Mouse (Mus musculus) brain, embryonic 18.5 days (tissue): Measurements from ENCODE around the gene Wdfy2.
"Not testable (repeated sequence)": the region's sequence is repeated elsewhere in the genome, so short reads cannot be mapped to it uniquely, and the experiment has no call there.

ENCODE experiments used
- DNase-seq: peaks from one replicate; pipeline ENCODE4 v3.0.0-alpha.2; 2012; ENCODE audit warnings: low read depth, low spot score

Gene Wdfy2

DNA sequence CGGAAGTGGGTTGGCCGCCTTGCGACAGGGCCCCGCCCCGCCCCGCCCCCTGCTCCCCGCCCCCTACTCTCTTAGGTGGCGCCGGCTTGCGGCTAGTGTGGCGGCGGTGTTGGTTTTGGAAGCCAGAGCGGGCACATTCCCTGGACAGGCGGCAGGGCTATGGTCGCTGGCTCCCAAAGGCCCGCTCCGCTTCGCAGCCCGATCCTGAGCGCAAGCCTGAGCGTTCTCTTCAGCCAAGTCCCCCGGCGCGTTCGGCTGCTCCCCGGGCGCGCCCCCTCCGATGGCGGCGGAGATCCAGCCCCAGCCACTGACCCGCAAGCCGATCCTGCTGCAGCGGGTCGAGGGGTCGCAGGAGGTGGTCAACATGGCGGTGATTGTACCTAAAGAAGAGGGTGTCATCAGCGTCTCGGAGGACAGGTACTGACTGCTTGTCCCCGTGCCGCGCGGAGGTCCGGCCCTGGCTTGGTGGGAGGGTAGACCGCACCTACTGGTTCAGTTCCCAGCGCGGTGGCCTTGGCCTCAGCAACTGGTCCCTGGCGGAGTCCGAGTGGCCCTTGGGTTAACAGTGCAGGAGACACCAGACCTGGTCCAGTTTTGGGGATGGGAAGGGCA, at the start of gene Wdfy2:
Wdfy2 (plus strand) TSS at position 38 of the 612 bp plus-strand sequence.
- DNase-seq: no peak

DNA sequence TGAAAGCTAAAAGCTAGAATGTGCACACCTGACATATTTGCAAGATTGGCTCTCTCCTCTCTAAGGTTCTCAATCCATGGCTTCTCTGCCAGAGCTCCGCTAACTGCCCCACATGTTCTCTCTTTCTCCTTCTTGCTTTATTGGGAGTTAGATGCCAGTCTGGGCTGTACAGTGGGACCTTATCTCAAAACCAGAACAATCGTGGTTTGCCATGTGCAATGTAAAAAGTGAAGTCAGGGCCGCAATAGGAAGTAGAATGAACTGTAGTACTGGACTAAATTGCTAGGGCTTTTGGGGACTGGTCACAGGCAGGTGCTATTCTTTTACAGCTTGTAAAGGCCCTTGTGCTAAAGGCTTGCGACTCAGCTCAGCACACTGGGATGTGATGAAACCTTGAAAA, 48.2 kb upstream of the Wdfy2 start:
- no peak for DNase-seq

DNA sequence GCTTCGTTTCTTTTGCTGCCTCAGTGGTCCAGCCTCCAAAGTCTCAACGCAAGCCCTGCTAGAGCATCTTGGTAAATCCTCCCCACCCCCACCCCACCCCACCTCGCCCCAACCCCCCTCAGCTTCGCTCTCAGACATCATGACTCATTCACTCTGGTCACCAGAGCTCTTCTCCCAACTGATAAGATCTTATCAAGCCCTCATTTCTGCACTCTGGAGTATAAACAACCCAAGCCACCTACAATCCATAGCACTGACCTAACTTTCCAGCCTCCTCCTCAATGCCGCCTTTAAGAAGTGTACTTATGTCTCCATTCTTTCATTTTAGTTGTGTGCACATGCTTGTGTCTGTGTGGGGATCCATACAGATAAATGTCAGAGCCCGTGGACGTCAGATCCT, 41.8 kb upstream of the Wdfy2 start:
- DNase-seq: no peak

DNA sequence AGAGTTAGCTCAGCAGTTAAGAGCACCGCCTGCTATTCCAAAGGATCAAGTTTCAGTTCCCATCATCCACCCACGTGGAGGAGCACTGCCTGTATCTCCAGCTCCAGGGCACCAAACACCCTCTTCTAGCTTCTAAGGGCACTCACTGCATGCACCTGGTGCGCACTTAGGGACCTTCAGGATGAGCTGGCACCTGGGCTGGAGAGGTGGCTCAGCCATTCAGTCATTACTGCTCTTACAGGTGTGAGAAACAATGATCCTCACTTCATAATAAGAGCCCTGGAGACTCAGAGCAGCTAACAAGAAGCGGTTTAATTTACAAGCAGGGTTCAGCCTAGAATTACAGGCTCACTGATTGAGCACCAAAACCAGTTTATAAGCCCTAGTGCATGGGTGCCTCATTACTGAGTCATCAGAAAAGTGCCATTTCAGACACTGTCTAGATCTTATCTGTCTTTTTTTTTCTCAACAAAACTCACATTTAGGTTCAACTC, 38.8 kb upstream of the Wdfy2 start:
- no peak for DNase-seq

DNA sequence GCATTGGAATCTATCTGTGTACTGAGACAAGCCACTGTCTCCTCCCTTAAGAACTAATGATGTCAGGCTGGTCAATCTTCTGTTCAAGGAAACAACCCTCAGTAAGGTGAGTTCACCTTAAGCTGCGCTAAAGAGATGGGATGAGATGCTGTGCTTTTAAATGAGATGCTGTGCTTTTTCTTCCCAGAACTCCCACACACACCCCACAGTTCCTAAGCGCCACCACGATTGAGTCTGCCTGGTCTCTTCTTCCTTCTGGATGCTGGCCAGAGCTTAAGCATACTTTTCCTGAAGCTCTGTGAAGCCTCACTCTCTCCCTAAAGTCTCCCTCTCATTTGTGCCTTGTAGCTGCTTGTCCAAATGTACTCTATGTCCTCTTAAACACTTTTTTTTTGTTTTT, 36.7 kb upstream of the Wdfy2 start:
- no peak for DNase-seq

DNA sequence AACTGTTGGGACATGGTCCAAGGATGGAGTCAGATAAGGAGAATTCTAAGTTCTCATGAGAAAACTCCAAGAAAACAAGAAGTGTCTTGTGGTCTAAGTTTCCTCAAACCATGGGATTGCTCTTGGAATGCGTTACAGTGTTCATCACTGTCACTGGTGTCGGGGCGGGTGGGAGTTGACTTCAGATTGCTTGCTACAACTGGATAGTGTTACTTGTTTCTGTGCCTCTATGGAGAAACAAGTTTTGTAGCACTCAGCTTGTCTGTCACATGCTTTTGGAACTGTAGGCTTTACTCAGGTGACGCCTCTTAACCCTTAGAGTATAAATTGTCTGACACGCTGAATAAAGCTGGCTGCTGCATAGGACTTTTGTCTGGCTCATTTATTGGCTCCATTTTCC, 34.3 kb upstream of the Wdfy2 start:
- DNase-seq: no peak

DNA sequence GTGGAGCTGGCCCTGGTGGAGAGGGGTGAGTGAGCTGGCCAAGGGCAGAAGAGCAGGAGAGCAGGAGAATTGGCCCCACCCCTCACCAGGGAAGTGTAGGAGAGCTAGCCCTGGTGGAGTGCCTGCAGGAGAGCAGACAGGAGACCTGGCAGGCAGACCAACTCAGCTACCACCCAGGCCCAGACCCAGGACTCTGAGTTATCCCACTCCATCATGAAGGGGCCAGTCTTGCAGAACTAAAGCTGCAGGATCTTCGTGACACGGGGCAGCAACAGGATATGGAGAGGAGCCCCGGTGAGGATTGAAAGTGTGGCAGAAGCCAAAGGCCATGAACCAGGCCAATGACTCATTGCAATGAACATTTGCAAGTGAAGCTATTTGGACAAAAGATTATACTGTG, 30.6 kb upstream of the Wdfy2 start:
- no peak for DNase-seq

DNA sequence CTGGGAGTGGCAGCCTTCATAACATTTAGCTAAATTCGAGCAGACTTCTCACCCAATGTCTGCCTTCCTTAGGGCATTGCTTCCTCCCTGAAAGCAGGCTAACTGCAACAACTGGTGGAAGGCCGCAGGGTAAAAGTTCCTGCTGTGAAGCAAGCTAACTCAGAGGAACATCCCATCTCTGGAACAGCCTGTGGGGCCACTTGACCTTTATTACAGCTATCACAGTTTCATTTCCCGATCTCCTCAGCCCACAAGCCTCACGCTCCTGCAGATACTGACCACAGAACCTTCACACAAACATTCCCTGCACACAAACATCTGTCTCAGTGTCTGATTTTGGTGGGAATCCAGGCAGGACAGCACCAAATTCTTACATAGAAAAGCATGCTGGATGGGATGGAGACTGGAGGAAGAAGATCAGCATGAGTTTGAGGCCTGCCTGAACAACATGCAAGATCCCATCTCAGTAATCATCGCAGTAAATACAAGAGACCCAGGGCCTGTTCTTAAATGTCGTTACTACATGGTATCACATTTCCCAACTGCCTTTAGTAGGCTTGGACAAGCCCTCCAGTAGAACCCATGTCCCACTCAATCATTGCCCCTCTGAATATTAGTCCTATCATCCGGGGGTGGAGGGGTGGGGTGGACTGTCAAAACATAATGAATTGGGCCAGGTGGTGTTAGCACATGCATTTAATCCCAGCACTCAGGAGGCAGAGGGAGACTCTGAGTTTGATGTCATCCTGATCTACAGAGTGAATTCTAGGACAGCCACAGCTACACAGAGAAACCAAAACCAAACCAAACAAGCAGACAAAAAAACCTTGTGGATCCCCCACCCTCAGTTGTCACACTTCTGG, 28.6 kb upstream of the Wdfy2 start:
- DNase-seq: no peak

DNA sequence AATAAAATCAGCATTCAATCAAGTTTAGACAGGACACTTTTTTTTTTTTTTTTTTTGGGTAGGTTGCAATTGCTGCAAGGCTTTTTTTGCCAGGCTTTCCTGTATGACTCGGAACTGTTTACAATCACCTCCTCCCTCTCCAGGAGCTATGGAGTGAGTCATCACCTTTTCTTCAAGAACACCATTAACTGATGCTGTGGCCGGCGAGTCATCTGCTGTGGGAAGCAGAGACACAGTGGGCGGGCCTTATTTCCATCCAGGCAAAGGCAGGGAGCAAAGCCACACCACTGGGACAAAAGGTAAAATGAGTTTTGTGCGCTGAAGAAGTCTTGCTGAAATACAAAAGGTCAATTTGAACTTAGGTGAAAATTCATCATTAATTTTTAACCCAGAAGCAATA, 24.7 kb upstream of the Wdfy2 start:
- no peak for DNase-seq

DNA sequence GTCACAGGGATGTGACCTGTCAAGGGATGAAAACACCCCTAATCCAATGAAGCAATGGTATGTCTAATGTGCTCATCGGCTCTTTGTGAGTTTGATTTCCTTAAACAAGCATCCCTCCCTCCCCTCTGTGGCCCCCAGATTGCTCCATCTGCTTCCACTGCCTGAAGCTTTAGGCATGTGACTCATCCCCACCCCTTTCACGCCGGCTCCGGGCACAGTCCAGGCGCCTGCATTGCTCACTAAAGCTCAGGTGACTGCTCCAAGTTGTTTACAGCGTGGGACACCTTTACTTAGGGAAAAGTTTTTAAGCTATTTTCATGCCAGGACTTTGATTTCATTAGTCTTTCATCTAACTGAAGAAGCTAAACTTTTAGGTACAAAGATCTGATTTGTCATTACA, 22.9 kb upstream of the Wdfy2 start:
- no peak for DNase-seq

DNA sequence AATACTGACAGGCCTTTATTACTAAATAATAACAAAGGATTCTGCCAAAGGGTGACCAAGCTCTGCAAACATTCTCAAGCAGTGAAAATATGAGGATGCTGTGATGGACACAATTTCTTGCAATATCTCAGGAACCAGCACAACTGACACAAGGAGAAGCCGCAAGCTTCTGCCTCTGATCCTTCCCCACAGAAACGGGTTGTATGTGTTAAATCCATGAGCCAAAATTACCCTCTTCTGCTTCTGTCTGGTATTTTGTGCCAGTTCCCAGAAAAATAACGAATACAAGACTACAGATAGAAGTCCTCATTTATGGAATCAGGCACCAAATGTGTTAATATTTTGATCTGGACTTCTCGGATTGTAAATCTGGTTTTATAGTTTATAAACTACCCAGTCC, 20.7 kb upstream of the Wdfy2 start:
- no peak for DNase-seq

DNA sequence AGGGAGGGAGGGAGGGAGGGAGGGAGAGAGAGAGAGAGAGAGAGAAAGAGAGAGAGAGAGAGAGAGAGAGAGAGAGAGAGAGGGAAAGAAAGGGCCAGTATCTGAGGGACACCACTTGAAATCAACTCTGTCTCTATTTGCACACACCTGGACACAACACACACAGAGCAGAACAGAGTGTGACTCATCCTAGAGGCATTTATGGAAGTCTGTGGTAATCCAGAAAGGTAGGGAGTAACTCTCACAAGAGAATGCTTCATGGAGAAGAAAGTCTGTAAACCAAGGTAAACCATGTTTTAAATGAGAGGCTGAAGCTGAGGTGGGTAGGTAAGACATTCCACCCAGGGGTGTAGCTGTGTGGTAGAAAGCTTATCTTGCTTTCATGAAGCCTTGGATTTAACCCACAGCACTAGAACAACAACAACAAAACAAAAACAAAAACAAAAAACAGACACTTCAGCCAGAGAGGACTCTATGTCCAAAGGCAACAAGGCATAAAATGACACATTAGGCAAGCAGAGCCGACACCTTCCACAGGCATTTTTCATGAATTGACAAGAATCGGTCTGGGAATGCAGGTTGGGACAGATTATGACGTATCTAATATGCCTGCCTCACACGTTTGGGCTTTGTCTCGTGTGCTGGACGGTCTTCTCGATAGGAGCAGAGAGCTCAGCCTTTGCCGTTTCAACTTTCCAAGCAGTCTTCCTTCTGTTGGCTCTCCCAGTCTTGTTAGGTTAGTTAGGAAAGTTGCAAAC, 11.7 kb upstream of the Wdfy2 start:
- DNase-seq: no peak

DNA sequence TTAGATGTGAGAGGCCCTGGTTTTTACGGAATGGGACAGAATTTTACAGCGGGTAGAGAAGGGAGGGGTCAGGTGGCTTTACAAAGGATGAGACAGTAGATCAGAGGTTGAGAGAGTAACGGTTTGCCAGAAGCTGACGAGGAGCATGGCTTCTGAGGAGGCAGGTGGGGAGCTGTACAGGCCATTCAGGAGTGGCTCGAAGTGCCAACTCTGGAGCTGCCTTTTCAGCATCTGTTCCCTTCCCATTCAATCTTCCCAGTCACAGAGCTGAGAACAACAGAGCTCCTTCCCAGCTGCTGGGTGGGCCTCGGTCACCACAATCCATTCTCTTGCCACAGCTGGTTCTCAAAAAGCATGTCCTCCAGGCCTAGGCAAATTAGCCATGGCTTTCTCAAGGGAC, 8.2 kb upstream of the Wdfy2 start:
- no peak for DNase-seq

DNA sequence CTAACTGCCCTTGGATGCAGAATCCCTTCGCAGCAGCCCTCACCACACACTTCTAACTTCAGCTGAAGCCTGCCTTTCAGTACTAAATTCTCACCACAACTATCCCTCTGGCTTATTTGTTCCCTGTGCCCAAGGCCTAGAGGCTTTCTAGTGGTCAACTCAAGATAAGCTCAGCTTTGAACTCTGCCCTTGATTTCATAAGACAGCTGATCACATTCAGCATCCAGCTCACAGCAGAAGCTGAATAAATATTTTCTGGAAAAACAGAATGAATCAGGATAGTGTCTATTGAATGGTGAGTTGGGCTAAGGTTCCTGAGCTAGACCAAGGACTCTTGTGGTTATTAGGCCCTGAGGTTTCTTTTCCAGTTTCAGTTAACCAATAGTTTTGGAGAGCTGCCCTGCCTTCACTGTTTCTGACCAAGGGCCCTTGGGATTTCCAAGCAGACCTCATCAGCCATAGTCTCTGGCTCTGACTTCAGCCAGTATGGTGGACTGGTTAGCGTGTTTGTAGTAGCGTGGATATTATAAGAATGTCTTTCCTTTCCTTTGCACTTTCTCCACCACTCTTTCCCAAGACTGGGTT, 5.7 kb upstream of the Wdfy2 start:
- DNase-seq: no peak

DNA sequence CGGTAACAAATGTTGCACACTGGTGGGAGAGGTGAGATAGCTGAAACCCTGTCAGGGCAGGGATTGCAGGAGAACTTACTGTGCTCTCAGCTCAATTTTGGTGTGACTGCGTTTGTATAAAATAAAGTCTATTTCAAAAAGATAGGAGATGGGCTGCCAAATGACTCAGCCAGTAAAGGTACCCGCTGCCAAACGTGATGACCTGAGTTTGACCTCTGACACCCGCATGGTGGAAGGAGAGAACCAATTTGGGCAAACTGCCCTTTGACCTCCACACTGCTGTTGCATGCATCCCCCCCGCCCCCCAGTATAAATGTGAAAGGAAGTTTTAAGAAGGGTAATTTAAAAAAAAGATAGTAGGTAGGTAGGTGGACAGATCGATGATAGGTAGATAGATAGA, 4.4 kb upstream of the Wdfy2 start:
- DNase-seq: no peak

DNA sequence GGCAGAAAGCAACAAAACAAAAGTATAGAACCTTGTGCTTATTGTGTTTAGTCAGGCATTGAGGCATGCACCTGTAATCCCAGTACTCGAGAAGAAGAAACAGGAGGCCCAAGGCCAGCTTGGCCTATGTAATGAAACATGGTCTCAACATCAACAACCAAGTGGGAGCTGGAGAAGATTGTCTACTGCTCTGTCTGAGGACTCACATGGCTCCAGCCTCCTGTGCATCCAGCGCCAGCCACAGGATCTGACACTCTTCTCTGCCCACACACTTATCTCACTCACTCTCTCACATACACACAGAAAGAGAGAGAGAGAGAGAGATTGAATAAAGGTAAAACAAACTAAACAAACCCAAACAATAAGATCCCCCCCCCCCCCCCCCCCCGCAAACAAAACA, 3.9 kb upstream of the Wdfy2 start:
- DNase-seq: no peak

DNA sequence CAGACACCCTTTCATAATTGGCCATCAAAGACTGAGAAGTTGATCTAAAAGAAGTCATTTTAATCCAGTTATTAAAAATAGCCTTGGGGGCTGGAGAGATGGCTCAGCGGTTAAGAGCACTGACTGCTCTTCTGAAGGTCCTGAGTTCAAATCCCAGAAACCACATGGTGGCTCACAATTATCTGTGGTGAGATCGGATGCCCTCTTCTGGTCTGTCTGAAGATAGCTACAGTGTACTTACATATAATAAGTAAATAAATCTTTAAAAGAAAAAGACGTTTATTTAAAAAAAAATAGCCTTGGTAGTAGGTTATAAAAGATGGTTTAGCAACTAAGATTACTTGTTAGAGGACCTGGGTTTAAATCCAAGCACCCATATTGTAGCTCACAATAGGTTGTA, 1.7 kb upstream of the Wdfy2 start:
- not testable (repeated sequence) for DNase-seq

DNA sequence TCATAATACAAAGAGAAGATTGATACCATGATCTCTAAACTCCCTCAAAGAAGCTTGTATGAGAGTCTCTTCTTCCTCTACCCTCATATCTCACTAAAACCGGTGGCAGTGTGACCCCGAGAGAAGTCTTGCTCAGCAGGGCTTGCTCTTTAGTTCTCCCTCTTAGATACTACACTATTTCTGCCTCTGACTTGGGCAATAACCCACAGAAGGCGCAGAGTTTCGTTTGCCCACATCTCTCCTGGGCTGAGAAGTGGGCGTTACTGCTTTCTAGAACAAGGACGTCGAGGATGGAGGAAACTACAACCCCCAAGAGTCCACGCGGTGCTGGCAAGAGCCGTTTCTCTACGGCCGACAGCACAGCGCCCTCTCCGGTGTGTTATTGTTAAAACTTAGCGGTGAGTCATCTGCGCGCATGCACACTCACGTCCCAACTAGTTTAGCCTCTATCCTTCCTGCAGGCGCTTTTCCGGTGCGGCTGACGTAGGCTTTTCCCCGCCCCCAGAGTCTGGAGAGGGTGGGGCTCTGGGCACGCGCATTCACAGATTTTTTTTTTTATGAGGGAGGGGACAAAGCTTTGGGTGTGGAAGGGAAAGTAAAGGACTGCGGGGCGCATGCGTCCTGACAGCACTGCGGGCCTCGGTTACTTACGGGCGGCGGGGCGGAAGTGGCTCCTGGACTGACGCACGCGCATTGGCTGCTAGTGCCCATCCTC, 395 bp upstream of the Wdfy2 start:
- peak; percentile 100 for DNase-seq

DNA sequence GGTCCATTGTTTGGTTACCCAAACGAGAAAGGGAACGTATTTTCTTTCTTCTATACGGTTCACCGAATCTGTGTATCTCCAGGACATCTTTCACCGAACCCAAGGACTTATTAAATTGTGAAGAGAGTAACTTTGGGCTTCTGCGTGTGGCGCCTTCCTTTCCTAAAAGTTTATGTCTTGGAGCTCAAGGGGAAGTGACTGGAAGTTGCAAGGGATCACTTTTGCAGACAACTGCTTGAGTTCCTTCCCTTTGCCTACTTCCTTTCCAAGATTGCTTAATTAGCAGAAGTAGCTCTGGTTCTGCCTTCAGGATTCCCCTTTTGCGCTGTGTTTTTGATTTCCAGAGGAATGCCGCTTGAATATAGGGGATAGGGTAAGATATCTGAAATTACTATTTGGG, 858 bp downstream of the Wdfy2 start:
- DNase-seq: no peak

DNA sequence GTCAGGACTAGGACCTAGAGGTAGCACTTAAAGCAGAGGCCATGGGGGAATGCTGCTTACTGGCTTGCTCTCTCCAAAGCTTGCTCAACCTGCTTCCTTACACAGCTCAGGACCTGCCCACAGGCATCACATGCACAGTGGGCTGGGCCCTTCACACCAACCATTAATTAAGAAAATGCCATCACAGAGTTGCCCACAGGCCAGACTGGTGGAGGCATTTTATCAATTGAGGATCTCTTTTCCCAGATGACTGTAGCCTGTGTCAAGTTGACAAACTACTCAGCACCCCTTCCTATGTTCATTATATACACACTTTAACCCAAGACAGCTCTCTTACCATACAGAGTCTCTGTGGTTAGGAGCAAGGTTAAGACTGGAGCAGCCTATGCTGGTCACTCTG, 4.2 kb downstream of the Wdfy2 start:
- no peak for DNase-seq

DNA sequence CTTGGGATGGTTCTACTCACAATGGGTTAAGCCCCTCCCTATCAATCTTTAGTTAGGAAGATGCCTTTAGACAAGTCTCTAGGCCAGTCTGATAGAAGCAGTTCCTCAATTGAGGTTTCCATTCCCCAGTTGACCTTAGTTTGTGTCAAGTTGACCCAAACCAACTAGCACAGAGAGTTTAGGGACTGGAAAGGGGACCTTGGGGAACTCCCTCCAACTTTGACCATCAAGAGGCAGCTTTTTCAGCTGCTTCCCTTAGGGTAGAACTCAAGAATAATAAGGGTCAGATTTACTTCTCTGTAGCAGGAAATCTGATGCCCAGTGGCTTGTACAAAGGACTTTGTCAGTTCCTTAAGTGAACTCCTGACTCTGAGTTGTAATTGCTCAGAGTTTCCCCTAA, 5.0 kb downstream of the Wdfy2 start:
- no peak for DNase-seq

DNA sequence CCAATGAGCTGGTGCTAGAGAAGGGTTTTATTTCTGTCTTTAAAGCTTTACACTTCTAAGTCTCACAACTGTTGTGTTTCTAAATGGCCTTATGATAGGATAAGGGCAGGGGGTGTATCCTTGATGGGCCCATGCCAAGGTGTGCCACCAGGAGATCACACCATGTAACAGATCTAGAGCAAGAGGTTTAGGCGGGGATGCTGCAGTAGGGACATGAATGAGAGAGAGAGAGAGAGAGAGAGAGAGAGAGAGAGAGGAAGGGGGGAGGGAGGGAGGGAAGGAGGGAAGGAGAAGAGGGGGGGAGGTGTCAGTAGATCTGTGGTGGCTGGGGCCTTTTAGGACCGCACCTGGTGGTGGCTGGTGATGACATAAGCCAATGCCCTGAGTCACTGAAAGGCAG, 5.5 kb downstream of the Wdfy2 start:
- no peak for DNase-seq
